Mouse (Mus musculus) mouse trophoblast stem cell (cell line): ENCODE measurements at regions not wholly inside any gene's neighbourhood (a gene's known extent, or its start where the extent isn't known, plus 50 kb on each side); places are given as distances from the start of the nearest gene placed in this dataset.
"Not testable (repeated sequence)": the region's sequence is repeated elsewhere in the genome, so short reads cannot be mapped to it uniquely, and the experiment has no call there.

Experiments
- in situ Hi-C, 2 experiments: fragments of 300-500 bp; cut with MseI, MboI; formaldehyde crosslinking; loops; 2 replicates in 1 of 2; 3 replicates in 1 of 2; pipeline ENCODE4 v1.15.1; 2025

DNA sequence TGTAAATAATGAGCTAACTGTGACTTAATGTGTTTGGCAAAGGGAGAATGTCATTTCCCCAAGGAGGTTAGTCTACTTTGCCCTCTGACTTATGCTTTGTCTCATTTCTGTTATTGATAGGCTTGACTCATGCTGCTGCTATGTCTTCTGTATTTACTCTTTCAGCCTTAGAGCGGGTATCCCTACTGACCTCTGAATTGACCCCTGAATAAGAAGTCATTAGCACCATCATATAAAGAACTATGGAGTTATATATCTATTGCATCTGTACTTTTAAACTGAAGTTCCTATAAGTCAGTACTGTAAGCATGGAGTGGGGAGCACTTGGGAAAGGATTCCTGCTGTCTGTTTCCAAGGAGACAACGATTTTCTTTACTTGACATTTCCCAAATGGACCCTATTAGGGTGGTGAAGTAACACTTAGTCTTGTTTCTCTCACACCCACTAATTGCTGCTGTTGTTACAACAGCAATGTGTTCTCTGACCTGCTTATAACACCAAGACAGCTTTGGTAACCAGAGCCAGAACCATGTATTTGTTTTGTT lies 75.3 kb upstream of the Cwc22 start:
- in situ Hi-C loops: loop anchor here in 1 of 2 experiments (5.0 kb wide), 1 partner anchor 149 kb away; no protein-coding TSS in a partner anchor

DNA sequence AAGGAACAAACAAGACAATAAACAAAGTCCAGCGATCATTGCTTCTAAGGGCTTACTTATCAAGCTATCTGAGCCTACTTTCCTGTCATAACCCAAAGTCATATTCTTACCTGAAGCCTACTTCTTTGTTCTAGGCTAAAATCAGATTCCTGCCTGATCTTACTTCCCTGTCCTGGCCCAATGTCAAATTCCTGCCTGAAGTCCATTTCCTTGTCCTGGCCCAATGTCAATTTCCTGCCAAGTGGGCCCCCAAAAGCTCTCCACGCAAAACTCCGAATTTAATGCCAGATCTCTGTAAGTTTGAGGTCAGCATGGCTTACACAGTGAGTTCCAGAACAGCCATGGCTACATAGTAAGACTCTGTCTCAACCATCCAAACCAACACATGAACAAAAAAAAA lies 74.3 kb upstream of the Cwc22 start:
- in situ Hi-C loops: loop anchor here in 1 of 2 experiments (5.0 kb wide), 1 partner anchor 148 kb away; no protein-coding TSS in a partner anchor

DNA sequence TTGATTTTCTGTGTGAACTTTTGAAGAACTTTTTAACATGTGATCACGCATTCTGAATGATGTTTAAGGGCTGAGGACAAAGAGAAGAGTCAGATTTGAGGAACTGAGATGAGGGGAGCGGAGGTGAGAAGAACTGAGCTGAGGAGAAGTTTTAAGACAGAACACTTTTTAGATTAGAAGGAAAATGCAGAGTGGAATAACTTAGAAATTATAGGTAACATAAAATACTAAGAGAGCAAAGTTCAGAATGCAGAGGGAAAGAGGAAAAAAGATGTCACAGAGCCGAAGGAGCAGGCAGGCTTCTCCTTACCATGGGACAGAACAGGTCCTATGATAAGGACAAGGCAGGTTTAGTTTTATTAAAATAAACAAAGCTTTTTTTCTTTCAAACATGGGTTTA lies 73.7 kb upstream of the Cwc22 start:
- in situ Hi-C loops: loop anchor here in 1 of 2 experiments (5.0 kb wide), 1 partner anchor 148 kb away; no protein-coding TSS in a partner anchor

- in situ Hi-C loops: not testable (repeated sequence)
These were observed 66.3 kb upstream of the Cwc22 start for GRCm38 (mm10) chr2:78012441-78012840.

- in situ Hi-C loops: no loop called here
These were observed 65.6 kb upstream of the Cwc22 start for GRCm38 (mm10) chr2:78011821-78012220.

DNA sequence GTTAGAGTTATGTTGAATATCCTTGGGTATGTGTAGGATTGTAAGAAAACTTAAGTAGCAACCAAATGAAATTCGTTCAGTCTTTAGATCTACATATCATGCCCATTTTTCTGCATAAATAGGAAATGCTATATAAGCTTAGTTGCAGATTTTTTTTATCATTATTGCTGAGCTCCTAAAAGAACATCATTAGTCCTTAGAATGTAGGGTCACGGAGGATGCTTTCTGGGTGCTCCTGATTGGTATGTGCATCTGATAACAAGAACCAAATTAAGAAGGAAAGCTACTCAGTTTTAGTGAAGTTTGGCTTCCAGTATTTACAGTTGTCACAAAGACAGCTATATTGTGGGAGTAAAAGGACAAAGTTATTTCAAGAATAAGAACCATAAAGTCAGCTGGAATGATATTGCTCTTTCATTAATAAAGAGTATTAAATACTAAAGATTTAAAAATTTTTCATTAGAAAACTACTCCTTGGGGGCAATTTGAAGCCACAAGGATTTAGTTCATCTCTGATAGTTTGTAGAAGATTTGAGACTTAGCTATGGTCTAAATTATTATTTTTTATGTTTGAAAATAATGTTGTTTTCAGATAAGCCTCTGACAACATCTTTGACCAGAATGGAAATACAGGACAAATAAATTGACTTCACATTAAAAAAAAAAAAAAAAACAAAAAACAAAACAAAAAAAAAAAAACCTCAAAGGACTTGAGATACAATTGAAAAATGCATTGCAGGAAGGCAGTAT lies 65.1 kb upstream of the Cwc22 start:
- in situ Hi-C loops: no loop called here

DNA sequence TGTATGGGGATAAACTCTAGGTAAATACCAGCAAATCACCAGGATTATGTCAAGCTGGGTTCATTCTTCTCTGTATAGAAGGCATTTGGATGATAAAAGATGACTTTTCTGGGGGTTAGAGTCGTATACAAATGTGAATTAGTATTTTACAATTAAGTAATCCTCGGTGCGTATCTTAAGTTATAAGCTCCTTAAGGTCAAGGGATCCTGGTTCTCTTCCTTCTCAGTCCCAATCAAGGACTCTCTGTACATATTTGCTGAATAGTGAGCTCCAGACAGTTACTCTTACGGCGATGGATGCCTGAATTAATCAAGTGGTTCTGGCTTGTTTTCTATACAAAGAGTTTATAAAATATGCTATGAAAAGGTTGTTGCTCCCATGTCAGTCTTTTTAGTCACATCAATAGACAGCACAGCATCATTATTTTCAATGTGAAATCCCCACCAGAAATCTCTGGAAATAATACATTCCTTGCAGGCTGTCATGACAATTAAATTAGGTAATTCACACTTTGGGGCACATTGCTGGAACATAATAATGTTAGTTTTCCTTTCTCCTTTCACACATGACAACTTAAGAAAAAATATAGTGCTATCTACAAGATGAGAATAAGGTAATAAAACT lies 64.0 kb upstream of the Cwc22 start:
- in situ Hi-C loops: no loop called here

GRCm38 (mm10) chr2:78008094-78008493 lies 61.9 kb upstream of the Cwc22 start:
- in situ Hi-C loops: no loop called here

DNA sequence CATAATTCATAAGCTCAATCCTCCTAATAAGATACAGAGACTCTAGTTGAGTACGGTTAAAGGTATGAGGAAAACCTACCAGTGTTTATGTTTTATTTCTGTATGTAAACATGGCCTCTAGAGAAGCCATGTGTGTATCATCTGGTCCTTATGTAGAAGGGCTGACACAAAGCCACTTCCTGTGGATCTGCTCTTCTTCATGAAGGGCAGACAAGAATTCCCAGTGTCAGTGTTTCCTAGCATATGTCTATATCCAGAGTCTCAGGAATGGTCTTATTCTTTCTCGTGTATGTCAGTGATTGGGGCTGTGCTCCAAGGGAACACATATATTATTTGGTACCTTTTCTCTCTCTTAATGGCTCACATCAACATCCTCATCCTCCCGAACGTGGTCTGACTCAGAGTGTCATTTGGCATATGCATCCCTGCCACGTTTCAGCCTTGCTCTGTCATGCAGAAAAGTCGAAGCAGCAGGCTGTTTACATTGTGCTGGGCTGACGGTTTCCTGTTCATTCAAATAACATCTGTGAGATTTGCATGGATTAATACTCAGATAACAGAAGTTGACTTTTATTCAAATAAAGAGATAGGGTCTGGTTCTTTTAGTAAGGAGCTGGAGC lies 59.3 kb upstream of the Cwc22 start:
- in situ Hi-C loops: no loop called here

DNA sequence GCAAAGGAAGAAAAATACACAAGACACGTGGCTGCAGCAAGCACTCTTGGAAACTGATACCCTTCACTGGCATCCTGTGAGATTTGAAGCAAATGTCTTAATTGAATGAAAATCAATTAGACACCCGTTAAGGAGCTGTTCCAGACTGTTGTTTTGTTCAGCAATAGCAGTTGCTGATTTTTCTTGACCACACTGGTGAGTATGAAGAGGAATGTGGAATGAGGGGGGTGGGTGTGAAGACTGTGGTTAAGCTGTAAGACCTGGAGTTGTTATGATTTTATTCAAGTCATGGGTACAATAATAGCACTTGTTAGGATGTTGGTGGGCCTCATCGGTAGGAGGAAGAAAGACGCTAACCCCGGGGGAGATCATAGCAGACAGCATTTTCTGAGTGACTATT lies 58.3 kb upstream of the Cwc22 start:
- in situ Hi-C loops: no loop called here
